Mouse (Mus musculus): ENCODE data around the gene Trip4.

The Trip4 gene

DNA sequence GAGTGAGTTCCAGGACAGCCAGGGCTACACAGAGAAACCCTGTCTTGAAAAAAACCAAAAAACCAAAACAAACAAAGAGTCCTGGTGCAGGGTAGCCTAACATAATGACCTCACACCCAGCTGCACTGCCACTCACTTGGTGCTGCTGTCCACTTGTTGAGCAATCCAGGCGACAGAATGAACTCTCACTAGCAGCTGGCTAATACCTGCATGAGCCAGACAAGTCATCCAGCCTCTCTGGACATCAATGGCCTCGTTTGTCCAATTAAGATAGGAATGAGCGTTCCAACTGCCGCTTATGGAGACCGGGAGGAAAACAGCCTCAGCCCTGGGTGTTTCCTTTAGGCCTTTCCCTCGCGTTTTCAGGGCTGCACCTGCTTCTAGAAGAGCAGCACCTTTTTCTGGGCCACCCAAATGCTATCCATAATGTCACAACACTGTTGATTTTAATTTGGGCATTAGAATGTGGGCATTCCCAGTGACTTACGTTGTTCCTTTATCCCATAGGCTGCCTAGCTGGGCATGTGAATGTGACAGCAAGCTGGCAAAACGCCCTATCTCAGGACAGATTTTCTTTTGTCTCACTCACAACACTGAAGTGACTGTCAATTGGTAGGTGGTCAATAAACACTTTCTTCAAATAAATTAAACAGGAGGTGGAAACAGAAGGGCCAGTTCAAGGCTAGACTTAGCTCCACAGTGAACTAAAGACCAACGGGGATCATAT is 73.8 kb downstream of the Trip4 start:
- DNase-seq (ENCODE audit: low spot score), result no peak

DNA sequence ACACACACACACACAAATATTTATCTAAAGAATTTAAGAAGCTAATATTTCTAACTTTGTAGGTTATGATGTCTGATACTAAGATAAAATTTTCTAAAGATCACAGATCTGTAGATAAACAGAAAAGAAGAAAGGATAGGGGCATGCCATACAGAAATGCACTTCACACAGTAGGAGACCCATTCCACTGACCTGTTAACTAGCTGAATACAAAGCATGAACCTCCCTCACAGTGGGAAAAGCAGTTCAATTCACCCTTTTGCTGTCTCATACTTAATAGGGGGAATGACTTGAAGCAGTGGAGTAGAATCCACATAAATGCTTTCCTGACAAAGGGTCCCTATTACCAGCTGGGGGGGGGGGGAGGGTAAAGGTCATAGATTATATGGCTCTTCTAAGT is 75.0 kb downstream of the Trip4 start:
- no peak for DNase-seq (ENCODE audit: low spot score)

DNA sequence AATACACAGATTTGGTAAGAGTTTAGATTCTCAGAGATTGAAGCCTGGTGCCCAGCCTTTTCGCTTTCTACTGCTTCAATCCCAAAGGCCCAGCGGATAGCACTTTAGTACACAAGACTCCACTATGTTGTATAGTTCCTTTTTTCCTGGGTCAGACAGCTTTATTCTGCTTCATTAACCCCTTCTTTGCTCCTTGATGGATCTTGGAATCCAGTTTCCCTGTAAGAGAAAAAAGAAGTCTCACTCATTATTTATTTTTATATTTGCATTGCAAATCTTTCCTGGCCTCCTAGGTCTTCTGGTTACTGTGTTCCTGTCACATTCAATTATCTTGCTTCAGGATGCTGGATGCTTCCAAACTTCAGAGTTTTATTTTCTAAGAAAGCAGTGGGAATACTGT is 75.4 kb downstream of the Trip4 start:
- no peak for DNase-seq (ENCODE audit: low spot score)

DNA sequence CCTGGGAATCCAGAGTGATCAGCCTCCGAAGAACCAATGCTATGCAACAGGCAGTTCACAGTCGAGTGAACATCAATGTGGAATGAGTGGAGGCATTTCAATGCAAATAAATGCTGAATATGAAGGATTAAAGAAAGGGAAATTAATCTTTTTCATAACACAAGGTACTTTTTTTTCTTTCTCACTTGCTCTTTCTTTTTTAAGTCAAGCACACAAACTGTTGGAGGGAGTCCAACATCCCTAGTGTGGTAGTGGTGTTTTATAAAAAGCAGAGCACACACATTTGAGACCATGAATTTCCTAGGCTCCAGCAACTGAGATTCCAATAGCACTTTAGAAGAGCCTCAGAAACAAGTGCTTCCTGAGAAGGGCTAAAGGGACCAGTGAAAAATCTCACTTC is 76.6 kb downstream of the Trip4 start:
- no peak for DNase-seq (ENCODE audit: low spot score)

DNA sequence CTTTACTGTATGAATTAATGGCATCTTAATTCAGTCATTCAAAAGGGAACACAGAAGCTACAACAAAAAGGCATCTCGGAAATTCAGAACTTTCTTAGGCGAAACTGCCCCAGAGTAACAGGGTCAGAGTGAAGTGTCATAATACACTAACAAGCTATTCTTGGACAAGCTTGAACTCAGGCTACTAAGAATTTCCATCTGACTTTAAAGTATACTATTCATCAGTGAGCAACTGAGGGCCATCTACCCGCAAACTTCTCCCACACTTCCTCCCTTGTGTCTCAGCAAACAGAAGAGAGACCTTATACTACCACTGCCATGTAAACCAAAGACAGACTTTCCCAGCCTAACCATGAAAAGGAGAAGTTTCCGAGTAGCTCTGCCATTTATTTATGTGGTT is 77.4 kb downstream of the Trip4 start:
- DNase-seq (ENCODE audit: low spot score), result no peak

DNA sequence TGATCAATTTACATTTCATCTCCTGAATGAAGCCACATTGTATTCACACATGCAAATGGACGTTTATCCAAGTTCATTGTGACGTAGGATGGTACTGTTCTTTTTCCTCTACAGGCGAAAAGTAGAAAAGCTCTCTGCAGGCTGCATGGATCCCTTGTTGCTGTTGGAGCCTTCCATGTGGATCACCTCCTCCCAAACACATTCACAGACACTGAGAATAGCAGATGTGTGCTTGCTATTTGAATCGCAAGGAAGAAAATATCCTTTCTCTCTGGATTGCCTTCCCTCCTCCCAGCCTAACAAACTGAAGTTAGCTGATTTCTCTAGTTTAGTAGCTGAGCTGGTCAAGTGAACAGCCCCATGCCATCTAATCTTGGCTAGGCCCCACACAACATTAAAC is 78.3 kb downstream of the Trip4 start:
- DNase-seq (ENCODE audit: low spot score), result no peak

DNA sequence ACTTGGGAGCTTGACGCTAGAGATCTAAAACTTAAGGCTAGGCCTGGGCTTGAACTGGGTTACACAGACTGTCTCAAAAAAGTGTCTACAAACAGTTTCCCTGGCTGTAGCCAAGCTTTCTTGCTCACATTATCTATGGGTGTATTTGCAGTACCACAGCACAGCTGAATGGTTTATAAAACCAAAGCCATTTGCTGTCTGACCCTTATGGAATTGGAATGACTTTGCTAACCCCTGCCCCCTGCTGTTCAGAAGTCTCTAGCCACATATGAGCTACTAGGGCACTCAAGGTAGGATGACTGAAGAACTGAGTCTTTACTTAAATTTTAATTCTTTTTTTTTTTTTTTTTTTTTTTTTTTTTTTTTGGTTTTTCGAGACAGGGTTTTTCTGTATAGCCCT is 79.2 kb downstream of the Trip4 start:
- no peak for DNase-seq (ENCODE audit: low spot score)

DNA sequence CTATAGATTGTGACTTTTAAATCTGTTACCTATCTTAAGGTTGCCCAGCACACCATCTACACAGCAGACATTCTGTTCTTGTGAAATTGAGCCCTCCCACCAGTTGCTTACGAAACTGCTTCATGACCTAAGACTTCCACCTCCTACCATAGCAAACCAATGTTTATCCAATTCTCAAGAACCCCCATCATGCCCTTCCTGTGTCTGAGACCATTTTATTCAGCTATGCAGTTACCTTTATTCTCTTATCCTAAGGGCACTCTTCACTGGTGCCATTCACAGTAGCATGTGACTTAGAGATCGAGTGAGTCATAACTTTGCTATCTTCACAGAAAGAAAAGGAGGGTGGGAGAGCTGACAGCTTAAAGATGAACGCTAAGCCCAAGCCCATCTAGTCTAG is 80.1 kb downstream of the Trip4 start:
- no peak for DNase-seq (ENCODE audit: low spot score)

DNA sequence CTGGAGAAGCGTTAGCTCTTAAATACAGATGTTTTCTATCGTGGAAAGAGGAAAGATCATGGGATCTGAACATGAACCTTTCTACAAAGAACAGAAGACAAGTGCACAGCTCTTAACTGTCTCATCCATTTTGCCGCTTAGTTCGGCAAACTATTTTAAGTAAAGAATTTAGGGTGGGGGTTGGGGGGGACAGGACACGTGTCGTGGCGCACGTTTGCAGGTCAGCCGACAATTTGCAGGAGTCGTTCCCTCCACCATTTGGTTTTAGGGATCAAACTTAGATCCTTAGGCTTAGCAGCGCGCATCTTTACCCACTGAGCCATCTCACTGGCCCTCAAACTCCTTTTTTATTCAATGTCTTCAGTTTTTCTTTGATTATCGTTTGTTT is 80.6 kb downstream of the Trip4 start:
- DNase-seq (ENCODE audit: low spot score), result no peak

DNA sequence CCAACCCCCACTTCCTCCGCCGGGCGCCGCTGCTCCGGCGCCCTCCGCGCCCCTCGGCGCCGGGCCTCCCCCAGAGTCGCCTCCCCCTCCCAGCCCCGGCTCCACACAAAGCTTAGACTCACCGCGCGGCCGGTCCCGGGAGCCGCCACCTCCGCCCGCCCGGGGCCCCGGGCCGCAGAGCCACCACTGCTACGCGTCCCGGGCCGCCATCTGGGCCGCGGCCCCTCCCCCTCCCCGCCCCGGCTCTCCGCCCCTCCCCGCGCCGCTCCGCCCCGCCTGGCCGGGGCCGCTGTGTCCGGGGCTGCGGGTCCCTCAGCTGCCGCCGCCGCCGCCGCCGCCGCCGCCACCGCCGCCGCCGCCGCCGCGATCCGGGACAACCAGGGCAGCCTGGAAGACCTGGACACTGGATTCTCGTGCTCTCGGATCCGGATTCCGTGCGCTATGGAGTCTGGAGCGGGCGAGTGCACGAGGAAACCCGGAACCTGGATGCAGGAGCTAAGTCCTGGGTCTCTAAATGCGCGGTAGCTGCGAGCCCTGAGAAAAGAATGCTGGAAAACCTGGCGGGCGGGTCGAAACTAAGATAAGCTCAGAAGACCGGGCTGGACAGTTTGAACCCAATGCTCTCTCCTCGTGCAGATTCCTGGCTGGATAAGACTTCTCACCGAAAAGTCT is 81.1 kb downstream of the Trip4 start, which contains the start of gene Zfp609:
Gene Zfp609, minus strand, starts transcription at position 221 of the 672 bp plus-strand sequence.
- peak; percentile 99 for DNase-seq (ENCODE audit: low spot score)

DNA sequence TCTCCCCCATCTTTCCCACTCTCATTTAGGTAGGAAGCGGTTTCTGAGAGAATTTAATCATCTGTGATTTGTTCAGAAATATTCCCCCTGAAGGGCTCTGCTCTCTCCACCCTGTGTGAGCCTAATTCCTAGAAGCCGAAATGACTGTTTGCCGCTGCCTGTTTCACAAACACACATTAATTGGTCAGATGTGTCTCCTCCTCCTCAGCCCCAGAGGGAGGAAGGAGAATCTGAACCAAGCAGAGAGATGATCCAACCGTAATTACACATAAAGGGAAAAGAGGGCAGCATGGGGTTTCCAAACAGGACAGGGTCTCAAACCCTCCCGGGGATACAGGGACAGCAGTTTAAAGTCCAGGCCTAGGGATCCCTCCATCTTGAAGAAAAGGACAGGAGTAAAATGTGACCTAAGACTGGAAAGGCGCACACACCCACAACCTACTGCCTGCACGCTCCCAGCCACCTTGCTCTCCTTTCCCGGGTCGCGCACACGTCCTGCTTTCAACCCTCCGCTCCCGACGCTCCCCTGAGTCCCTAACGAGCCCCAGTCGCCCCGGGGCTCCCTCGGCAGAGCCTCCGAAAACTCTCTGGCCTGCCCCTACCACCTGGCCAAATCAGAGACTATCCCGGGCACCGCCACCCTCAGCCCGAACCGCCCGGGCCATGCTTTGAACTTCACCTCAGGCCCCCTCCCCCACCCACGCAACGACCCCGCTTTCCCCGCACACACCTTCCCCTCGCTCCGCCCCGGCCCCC is 81.8 kb downstream of the Trip4 start:
- DNase-seq (ENCODE audit: low spot score), result peak; percentile 43

DNA sequence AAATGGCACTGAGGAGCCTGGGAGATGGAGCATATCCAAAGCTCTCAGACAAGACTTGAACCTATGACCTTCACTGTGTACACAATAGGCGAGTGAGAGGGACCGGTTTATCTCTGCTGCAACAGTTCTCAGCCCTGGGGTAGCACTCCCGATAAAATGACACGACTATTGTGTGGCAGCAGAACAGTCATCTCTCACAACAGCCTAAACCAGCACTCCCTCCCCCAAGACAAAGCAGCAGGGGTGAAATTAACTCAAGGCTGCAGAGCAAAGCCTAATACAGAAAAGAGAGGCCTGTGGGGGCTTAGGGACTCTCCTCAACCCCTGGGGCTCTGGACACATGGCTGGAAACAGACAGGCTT is 82.4 kb downstream of the Trip4 start:
- no peak for DNase-seq (ENCODE audit: low spot score)

DNA sequence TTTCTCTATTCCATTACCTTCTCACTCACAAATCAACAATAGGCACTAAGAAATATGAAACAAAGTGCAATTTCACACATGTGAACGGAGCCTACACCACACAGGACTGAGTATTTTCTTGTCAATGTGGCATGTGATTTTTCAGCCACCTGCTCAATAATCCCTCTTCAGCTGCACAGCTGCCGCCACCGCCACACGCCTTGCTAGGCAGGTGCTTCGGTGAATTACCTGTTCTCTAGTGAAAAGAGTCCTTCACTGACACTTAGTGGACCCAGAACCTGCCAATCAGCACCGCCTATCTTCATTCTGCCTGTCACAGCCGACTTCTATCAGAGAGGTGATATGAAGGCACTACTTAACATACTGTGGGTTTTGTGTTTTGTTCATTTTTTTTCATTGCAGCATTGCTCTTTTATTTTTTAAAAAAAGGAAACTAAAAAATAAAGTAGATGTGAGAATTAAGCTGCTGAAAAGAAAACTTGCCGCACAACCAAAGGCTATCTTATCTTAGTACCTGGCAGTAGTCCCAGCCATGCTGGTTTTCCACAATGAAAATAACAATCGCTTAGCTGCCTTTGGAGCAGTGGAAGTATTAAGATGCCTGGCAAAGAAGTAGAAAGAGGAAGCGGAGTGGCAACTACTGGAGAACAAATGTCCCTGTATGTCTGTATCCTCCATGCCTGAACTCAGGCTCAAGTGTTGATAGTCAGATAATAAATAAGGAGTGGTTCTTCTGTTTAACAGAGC is 84.7 kb downstream of the Trip4 start:
- DNase-seq (ENCODE audit: low spot score), result no peak

DNA sequence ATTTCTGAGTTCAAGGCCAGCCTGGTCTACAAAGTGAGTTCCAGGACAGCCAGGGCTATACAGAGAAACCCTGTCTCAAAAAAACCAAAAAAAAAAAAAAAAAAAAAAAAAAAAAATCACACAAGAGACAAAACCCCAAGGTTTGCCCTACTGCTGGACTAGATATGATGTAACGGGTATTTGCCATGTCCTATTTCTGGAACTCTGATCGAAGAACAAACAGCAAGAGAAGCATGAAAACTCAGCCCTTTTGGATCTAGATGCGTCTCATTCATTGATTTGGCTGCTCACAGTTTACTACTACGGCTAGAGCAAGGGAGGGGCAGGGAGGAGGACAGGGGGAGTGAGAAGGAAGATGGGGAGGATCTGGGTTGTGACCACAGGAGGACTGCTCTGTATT is 86.6 kb downstream of the Trip4 start:
- no peak for DNase-seq (ENCODE audit: low spot score)

DNA sequence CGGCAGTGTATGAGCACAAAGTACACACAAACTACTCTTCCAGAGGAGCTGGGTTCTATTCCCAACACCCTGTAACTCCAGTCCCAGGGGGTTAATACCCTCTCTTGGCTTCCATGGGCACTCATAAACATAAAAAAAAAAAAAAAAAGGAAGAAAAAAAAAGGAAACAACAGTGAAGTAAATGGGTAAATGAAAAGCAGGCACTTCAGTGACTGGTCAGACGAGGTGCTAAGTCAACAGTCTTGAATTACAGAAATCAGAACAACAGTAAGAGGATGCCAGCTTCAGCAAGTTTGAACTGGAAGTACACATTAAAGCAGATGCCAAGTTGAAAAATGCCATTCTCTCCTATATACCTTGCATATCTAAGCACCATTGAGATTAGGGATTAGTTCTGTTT is 88.3 kb downstream of the Trip4 start:
- no peak for DNase-seq (ENCODE audit: low spot score)

DNA sequence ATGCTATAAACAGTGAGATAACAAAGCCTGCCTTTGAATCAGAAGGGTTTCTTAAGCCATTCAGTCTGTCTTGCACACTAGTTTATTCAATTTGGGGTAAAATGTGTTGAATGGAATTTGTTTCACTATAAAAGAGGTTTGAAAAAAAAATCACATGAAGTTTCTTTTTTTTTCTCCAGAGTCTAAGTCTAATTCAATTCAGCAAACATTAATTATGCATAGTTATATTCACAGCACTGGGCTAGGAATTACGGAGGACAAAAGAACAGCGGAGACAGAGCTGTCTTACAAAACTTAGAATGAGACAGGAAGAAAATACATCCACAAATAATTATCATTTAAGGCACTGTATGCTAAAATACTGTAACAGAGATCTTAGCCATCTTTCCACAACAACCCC is 90.2 kb downstream of the Trip4 start:
- no peak for DNase-seq (ENCODE audit: low spot score)

DNA sequence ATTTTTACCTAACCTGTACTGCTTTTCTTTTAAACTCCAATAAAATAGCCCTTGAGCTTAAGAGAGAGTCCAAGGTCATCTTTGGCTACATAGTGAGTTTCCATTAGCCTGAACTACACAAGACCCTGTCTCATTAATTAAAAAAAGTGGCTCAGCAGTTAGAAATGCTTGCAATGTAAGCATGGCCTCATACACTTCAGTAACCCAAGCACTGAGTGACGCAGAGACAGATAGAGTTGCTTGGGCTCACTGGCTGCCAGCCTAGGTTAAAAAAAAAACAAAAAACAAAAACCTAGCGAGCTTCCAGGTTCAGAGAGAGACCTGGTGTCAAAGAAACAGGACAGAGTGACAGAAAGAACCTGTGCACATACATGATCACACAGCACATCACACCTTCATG is 95.8 kb downstream of the Trip4 start:
- no peak for DNase-seq (ENCODE audit: low spot score)

DNA sequence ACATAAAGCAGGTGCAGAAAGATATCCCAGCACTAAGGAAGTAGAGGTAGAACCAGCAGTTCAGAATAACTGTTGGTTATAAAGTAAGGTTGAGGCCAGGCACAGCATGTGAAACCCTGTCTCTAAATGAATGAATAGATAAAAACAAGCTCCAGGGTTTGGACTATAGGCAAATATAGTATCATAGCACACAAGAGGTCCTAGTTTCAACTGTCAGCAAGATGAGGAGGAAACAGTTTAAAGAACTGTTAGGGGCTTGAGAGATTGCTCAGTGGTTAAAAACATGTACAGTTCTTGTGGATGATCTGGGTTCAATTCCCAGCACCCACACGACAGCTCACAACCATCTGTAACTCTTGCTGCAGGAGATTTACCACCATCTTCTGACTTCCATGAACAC is 96.8 kb downstream of the Trip4 start:
- DNase-seq (ENCODE audit: low spot score), result no peak

DNA sequence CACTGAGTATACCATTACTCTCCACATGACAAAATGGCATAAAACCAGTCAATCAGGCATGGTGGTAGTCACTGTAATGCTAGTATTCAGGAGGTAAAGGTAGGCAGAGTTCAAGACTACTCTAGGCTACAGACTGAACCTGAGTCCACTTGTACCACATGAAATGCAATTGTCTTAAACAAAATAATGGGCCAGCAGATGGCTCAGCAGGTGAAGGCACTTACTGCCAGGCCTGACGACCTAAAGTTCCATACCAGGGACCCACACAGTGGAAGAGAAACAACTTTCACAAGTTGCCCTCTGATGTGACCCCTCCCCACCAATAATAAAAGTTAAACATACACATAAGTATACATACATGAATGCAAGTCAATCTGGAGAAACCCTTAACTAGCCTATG is 100.8 kb downstream of the Trip4 start:
- DNase-seq (ENCODE audit: low spot score), result no peak

DNA sequence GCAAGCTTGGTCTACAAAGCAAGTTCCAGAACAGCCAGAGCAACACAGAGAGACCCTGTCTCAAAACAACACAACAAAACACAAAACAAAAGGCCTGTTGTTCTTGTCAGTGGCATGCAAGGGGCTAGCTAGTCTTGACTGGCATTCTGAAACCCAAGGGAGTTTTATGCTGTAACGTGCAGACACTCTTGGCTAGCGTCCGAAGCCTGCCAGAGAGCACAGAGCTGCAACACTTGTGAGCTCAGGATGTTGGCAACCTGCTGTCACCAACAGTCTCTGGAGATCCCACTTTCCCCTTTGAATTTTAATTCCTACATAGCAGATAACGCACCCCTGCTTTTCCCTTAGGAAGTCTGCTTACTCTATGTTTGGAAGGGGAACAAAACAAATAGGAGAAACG is 101.3 kb downstream of the Trip4 start:
- no peak for DNase-seq (ENCODE audit: low spot score)

DNA sequence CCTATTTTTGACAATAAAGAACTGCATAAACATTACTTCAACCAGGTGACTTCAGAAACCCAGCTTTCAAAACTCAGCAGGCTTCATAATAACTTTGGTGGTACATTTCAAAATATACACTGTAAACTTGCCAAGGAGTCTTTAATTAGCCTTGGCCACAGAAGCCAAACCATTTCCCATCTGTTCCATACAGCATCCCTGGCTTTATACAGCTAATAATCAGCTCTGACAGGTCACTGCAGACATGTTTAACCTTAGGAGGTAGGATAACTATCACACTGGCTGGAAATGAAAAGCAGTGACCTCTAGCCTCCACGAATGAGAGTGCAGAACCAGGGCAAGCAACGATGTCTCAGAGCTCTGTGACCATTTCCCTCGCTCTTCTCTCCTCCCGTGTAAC is 108.8 kb downstream of the Trip4 start:
- DNase-seq (ENCODE audit: low spot score), result no peak

DNA sequence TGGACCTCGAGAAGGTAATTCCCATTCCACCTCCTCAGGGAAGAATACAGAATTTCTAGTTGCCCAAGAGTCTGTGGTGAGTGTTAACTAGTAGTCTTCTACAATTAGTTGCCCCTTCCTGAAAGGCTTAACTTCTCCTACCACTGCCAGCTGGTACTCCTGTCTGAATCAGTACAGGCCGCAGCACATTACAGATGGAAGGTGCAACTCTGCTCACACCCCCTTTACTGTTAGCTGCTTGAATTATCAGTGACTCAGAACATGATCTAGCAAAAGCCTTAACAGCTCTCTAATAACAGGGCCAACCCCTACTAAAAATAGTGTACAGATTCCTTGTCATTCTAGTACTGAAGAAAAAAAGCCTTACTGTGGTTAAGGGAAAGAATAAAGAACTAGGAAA is 112.9 kb downstream of the Trip4 start:
- DNase-seq (ENCODE audit: low spot score), result no peak

DNA sequence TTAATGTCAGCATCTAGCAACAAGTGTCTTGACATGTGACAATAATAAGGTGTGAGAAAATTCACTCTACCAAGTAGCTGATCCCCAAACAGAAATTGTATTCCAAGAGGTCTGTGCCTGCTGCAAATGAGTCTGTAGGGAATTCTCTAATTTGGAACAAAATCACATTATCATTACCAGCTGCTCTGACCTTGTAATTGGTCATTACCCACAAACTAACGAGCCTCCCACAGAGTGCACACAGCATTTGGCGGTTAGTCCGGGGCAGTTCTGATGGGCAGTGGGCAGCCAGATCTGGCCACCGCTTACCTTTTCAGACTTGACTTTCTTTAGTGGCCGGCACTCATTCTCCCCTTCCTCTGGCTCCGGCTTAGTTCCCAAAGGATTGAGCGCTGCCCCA is 114.3 kb downstream of the Trip4 start:
- DNase-seq (ENCODE audit: low spot score), result no peak

Data from ovary, postnatal 14 days (tissue).